11 mouse cellular contexts compared by ENCODE assay signal in the genomic region with DNA sequence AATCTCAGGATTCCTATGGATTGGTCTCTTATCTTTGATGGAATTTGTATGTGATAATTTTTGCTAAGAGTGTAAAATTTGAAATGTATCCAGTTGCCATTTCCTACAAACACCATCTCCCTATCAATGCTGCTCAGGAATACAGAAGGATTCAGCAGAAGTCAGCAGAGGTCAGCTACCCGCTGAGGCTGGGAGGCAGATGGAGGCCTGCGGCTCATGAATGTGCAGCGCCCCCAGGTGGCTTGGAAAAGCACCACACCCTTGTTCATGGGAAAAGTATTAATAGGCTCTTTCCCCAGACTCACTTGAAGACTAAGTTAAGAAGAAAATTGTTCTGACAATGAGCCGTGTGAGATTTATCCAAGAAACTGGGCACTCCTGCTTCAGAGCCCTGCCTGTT.
A peak's percentile ranks its signal among the peaks of the same experiment; 100 is the strongest.
DNase-seq lines count a peak whose midpoint lies in the region; ATAC-seq and TF ChIP-seq lines count a peak whose summit lies in the region.
"Had no signal": no experiment of that assay in that cellular context is flagged by ENCODE, and none has a peak within 500 bp of the region (broad histone marks: within the 10 kb centered on the region; RNA-seq: fewer than 3 reads in every experiment).

No protein-coding gene starts in this region.

- TF ChIP-seq POLR2A in embryonic fibroblast, embryonic 13.5 days (IDR thresholded peaks at IDR 0.05; ENCODE audit: low read depth, low read length), result no peak

- 0 out of 2 replicates have a peak, but pooled peaks have one; percentile 7 for TF ChIP-seq CTCF in embryonic fibroblast, embryonic 13.5 days (IDR thresholded peaks at IDR 0.05; ENCODE audit: borderline replicate concordance, insufficient read depth, low read length)

- no peaks in the 10 kb centered on the region for H3K4me1 ChIP-seq in embryonic fibroblast, embryonic 13.5 days (ENCODE audit: control insufficient read depth, insufficient read depth, low read length)
- H3K4me1 ChIP-seq: liver, embryonic 13.5 days; stomach, embryonic 15.5 days had no signal

- H3K4me3 ChIP-seq in embryonic fibroblast, embryonic 13.5 days (ENCODE audit: insufficient read depth, low read length), result no peak overlapping the region
- H3K4me3 ChIP-seq: liver, embryonic 13.5 days; stomach, embryonic 15.5 days had no signal

- DNase-seq in kidney, postnatal 10 days, result peak; percentile 19
- DNase-seq in kidney, adult 18-20 months, result no peak
- DNase-seq in thymus, postnatal 4 days, result peak; percentile 6
- DNase-seq in thymus, postnatal 36 days, result no peak
- DNase-seq in B cell, adult 2 months, result no peak
- DNase-seq: gastrocnemius, postnatal 10 days; liver, embryonic 13.5 days had no signal

- no peak for ATAC-seq in megakaryocyte-erythroid progenitor cell, adult 5-6 weeks (replicated peaks; ENCODE audit: low FRiP score, low TSS enrichment, poor library complexity, severe bottlenecking)
- ATAC-seq: inflammation-experienced regulatory T-cells, adult 6 months had no signal

- H3K27ac ChIP-seq in embryonic fibroblast, embryonic 13.5 days (ENCODE audit: insufficient read depth, low read length), result no peak overlapping the region
- H3K27ac ChIP-seq: liver, embryonic 13.5 days; stomach, embryonic 15.5 days had no signal

Comparison
In these comparisons a context has a peak if more than half of its experiments do, and no peak if none do; other contexts are left out.
1. DNase-seq: peak in kidney, postnatal 10 days (single experiment) and thymus, postnatal 4 days (single experiment); none in kidney, adult 18-20 months (single experiment), thymus, postnatal 36 days (0 of 2) and B cell, adult 2 months (0 of 2).